Mouse (Mus musculus): ENCODE results near the gene 1700025C18Rik. TPM values are rescaled to one million over a fixed set of nuclear protein-coding genes. Genes with fewer than 3 reads are reported as not detected.

The 1700025C18Rik gene
- polyA plus RNA-seq, 1 experiment from 2014 or later: not detected

GRCm38 (mm10) chr2:165055905-165056304, 34.6 kb downstream of the 1700025C18Rik start:
- Histone ChIP-seq H3K36me3 (no peaks in the 10 kb centered on the region), H3K27me3 (peaks cover 27% of the 10 kb centered on the region), H3K4me2 (peak overlapping the region; percentile 59), H3K4me1 (peaks cover 30% of the 10 kb centered on the region), H3K9me3 (no peaks in the 10 kb centered on the region), H3K4me3 (peak overlapping the region; percentile 31), H3K9ac (peak overlapping the region; percentile 58; the same call in 1 of the 2 replicates), H3K27ac (no peak overlapping the region)
- WGBS: 4% methylated on average over 7 of the region's 7 CpGs
- ATAC-seq (ENCODE audit: insufficient number of reproducible peaks, insufficient read depth, low FRiP score, low TSS enrichment, low read depth): no peak

GRCm38 (mm10) chr2:165054888-165055852, 35.4 kb downstream of the 1700025C18Rik start, which contains the start of gene Cd40:
TSS of gene Cd40 (plus strand) at chr2:165055627.
- 11% methylated on average over 25 of the region's 25 CpGs for WGBS
- H3K9ac ChIP-seq: peak within 1 kb of the TSS; percentile 58; the same call in 1 of the 2 replicates
- H3K9me3 ChIP-seq: no peaks in the 10 kb centered on the region
- peak within 1 kb of the TSS; percentile 59 for H3K4me2 ChIP-seq
- no peak for ATAC-seq (ENCODE audit: insufficient number of reproducible peaks, insufficient read depth, low FRiP score, low TSS enrichment, low read depth)
- no peaks in the 10 kb centered on the region for H3K36me3 ChIP-seq
- peak within 1 kb of the TSS; percentile 31 for H3K4me3 ChIP-seq
- peaks cover 28% of the 10 kb centered on the region for H3K27me3 ChIP-seq
- no peak within 1 kb of the TSS for H3K27ac ChIP-seq
- peaks cover 30% of the 10 kb centered on the region for H3K4me1 ChIP-seq

DNA sequence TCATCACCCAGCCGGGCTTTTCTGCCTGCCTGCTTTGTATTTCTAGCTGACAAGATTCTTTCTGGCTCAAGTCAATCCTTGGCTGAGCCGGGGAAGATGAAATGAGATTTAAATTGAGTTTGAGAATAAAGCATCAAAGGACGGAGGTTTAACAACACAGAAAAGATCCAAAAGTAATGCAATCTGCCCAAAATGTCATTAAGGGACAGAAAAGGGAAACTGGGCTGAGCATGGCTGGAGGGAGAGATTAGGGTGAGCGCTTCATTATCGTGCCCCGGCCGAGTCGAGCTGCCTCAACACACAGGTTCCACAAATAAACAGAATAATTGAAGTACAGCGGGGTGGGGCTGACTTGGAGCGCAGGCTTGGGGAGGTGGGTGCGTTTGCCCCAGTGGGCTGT, 39.0 kb downstream of the 1700025C18Rik start:
- Histone ChIP-seq H3K4me1 (peaks cover 24% of the 10 kb centered on the region), H3K36me3 (no peaks in the 10 kb centered on the region), H3K4me3 (no peak overlapping the region), H3K9ac (no peak overlapping the region), H3K9me3 (no peaks in the 10 kb centered on the region), H3K4me2 (no peak overlapping the region; the same call in 1 of the 2 replicates), H3K27ac (no peak overlapping the region), H3K27me3 (peaks cover 22% of the 10 kb centered on the region)
- 33% methylated on average over 11 of the region's 11 CpGs for WGBS
- ATAC-seq (ENCODE audit: insufficient number of reproducible peaks, insufficient read depth, low FRiP score, low TSS enrichment, low read depth): no peak

- H3K36me3 ChIP-seq: no peaks in the 10 kb centered on the region
- H3K9me3 ChIP-seq: no peaks in the 10 kb centered on the region
- whole genome bisulfite sequencing: 79% methylated on average over 18 of the region's 18 CpGs
- H3K4me1 ChIP-seq: peaks cover 21% of the 10 kb centered on the region
- H3K4me3 ChIP-seq: no peak overlapping the region
- H3K4me2 ChIP-seq: no peak overlapping the region
- no peak overlapping the region for H3K9ac ChIP-seq
- H3K27me3 ChIP-seq: peaks cover 16% of the 10 kb centered on the region
- H3K27ac ChIP-seq: no peak overlapping the region
- ATAC-seq (ENCODE audit: insufficient number of reproducible peaks, insufficient read depth, low FRiP score, low TSS enrichment, low read depth): no peak
Observed at GRCm38 (mm10) chr2:165050826-165051548, 39.6 kb downstream of the 1700025C18Rik start.

- no peak overlapping the region for H3K4me3 ChIP-seq
- no peak overlapping the region for H3K4me2 ChIP-seq
- 57% methylated on average over 5 of the region's 5 CpGs for WGBS
- H3K4me1 ChIP-seq: peaks cover 8% of the 10 kb centered on the region; the same call in 1 of the 2 replicates
- H3K9ac ChIP-seq: no peak overlapping the region
- no peak for ATAC-seq (ENCODE audit: insufficient number of reproducible peaks, insufficient read depth, low FRiP score, low TSS enrichment, low read depth)
- no peaks in the 10 kb centered on the region for H3K9me3 ChIP-seq
- no peaks in the 10 kb centered on the region for H3K36me3 ChIP-seq
- H3K27me3 ChIP-seq: peaks cover 6% of the 10 kb centered on the region; the same call in 1 of the 2 replicates
- no peak overlapping the region for H3K27ac ChIP-seq
Observed at GRCm38 (mm10) chr2:165049044-165049443, 41.5 kb downstream of the 1700025C18Rik start.

- 62% methylated on average over 2 of the region's 2 CpGs for WGBS
- Histone ChIP-seq H3K4me3 (no peak overlapping the region), H3K36me3 (no peaks in the 10 kb centered on the region), H3K27me3 (no peaks in the 10 kb centered on the region; the same call in 1 of the 2 replicates), H3K9me3 (no peaks in the 10 kb centered on the region), H3K9ac (no peak overlapping the region), H3K4me1 (peaks cover 3% of the 10 kb centered on the region; the same call in 1 of the 2 replicates), H3K27ac (no peak overlapping the region), H3K4me2 (no peak overlapping the region)
- no peak for ATAC-seq (ENCODE audit: insufficient number of reproducible peaks, insufficient read depth, low FRiP score, low TSS enrichment, low read depth)
Observed at GRCm38 (mm10) chr2:165043729-165044128, 46.8 kb downstream of the 1700025C18Rik start.

GRCm38 (mm10) chr2:165043090-165043636, 47.4 kb downstream of the 1700025C18Rik start:
- 8% methylated on average over 17 of the region's 17 CpGs for WGBS
- Histone ChIP-seq H3K9ac (no peak overlapping the region), H3K9me3 (no peaks in the 10 kb centered on the region), H3K4me3 (no peak overlapping the region), H3K27ac (no peak overlapping the region), H3K27me3 (no peaks in the 10 kb centered on the region; the same call in 1 of the 2 replicates), H3K4me1 (peaks cover 3% of the 10 kb centered on the region; the same call in 1 of the 2 replicates), H3K4me2 (peak overlapping the region; percentile 5; the same call in 1 of the 2 replicates), H3K36me3 (no peaks in the 10 kb centered on the region)
- no peak for ATAC-seq (ENCODE audit: insufficient number of reproducible peaks, insufficient read depth, low FRiP score, low TSS enrichment, low read depth)

- ATAC-seq (ENCODE audit: insufficient number of reproducible peaks, insufficient read depth, low FRiP score, low TSS enrichment, low read depth): no peak
- WGBS: 65% methylated on average over 5 of the region's 5 CpGs
- H3K9me3 ChIP-seq: no peaks in the 10 kb centered on the region
Observed at GRCm38 (mm10) chr2:165042126-165042525, 48.4 kb downstream of the 1700025C18Rik start.

DNA sequence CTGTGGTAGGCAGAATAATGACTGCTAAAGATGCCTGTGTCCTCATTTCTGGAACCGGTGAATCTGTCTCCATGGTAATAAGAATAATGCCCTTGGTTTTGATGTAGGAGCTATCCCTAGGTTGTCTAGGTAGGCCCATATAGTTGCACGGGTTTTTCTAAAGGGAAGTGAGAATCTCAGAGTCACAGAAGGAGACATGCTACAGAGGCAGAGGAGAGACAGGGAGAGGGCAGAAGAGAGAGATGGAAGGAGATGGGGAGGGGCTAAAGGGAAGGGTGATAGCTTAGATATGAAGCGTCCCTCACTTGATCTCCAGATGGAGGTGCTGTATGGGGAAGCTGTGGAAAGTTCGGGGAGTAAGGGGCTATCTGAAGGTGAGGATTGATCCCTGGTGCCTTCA, 53.1 kb downstream of the 1700025C18Rik start:
- Histone ChIP-seq H3K27ac (no peak overlapping the region), H3K9me3 (no peaks in the 10 kb centered on the region), H3K4me1 (peaks cover 19% of the 10 kb centered on the region), H3K4me3 (no peak overlapping the region), H3K36me3 (no peaks in the 10 kb centered on the region), H3K27me3 (no peaks in the 10 kb centered on the region), H3K9ac (no peak overlapping the region), H3K4me2 (no peak overlapping the region)
- WGBS: 70% methylated on average over 4 of the region's 4 CpGs
- ATAC-seq (ENCODE audit: insufficient number of reproducible peaks, insufficient read depth, low FRiP score, low TSS enrichment, low read depth): no peak

More at GRCm38 (mm10) chr2:165042126-165042525, 48.4 kb downstream of the 1700025C18Rik start:
- no peaks in the 10 kb centered on the region; the same call in 1 of the 2 replicates for H3K27me3 ChIP-seq
- H3K36me3 ChIP-seq: no peaks in the 10 kb centered on the region
- H3K9ac ChIP-seq: no peak overlapping the region
- no peak overlapping the region for H3K27ac ChIP-seq
- peaks cover 3% of the 10 kb centered on the region; the same call in 1 of the 2 replicates for H3K4me1 ChIP-seq
- H3K4me2 ChIP-seq: no peak overlapping the region
- H3K4me3 ChIP-seq: no peak overlapping the region

- Histone ChIP-seq H3K9me3 (no peaks in the 10 kb centered on the region), H3K9ac (0 out of 2 replicates have a peak overlapping the region, but pooled peaks have one; percentile 58), H3K4me1 (peaks cover 30% of the 10 kb centered on the region), H3K4me2 (peak overlapping the region; percentile 86), H3K4me3 (peak overlapping the region; percentile 97), H3K27me3 (no peaks in the 10 kb centered on the region), H3K36me3 (0 out of 2 replicates have a peak, but pooled peaks cover 3% of the 10 kb centered on the region), H3K27ac (peak overlapping the region; percentile 52)
- no peak for ATAC-seq (ENCODE audit: insufficient number of reproducible peaks, insufficient read depth, low FRiP score, low TSS enrichment, low read depth)
- WGBS: 32% methylated on average over 5 of the region's 5 CpGs
Observed at GRCm38 (mm10) chr2:165035058-165035431, 55.5 kb downstream of the 1700025C18Rik start.

All from embryonic facial prominence, embryonic 13.5 days (tissue).